Mouse (Mus musculus) urinary bladder, postnatal 14 days (tissue): Measurements from ENCODE around the gene Kcnf1.

Experiments used
- DNase-seq: peaks from one replicate; pipeline ENCODE4 v3.0.0; 2021; ENCODE audit warnings: low spot score

The Kcnf1 gene

GRCm38 (mm10) chr12:17176757-17177092 lies at the start of gene Kcnf1:
Gene Kcnf1, minus strand, starts transcription at chr12:17176888.
- DNase-seq = no peak

- DNase-seq = no peak
Measured at GRCm38 (mm10) chr12:17225012-17225411, 48.3 kb upstream of the Kcnf1 start.

- no peak for DNase-seq
Measured at GRCm38 (mm10) chr12:17223050-17223449, 46.4 kb upstream of the Kcnf1 start.

GRCm38 (mm10) chr12:17221891-17222428 lies 45.3 kb upstream of the Kcnf1 start:
- no peak for DNase-seq

- peak; percentile 37 for DNase-seq
Measured at GRCm38 (mm10) chr12:17220631-17221030, 43.9 kb upstream of the Kcnf1 start.

- DNase-seq = no peak
Measured at GRCm38 (mm10) chr12:17219107-17219506, 42.4 kb upstream of the Kcnf1 start.

GRCm38 (mm10) chr12:17218390-17218789 lies 41.7 kb upstream of the Kcnf1 start:
- no peak for DNase-seq

- no peak for DNase-seq
Measured at GRCm38 (mm10) chr12:17215751-17216150, 39.1 kb upstream of the Kcnf1 start.

GRCm38 (mm10) chr12:17202492-17203322 lies 26.0 kb upstream of the Kcnf1 start:
- no peak for DNase-seq

- DNase-seq = no peak
Measured at GRCm38 (mm10) chr12:17198621-17199020, 21.9 kb upstream of the Kcnf1 start.

- no peak for DNase-seq
Measured at GRCm38 (mm10) chr12:17194140-17194539, 17.5 kb upstream of the Kcnf1 start.

GRCm38 (mm10) chr12:17193311-17193710 lies 16.6 kb upstream of the Kcnf1 start:
- DNase-seq = no peak

GRCm38 (mm10) chr12:17192887-17193286 lies 16.2 kb upstream of the Kcnf1 start:
- DNase-seq = no peak

GRCm38 (mm10) chr12:17184303-17184775 lies 7.7 kb upstream of the Kcnf1 start:
- DNase-seq = peak; percentile 77

GRCm38 (mm10) chr12:17183788-17184187 lies 7.1 kb upstream of the Kcnf1 start:
- DNase-seq = no peak

GRCm38 (mm10) chr12:17176041-17176756 lies 489 bp downstream of the Kcnf1 start:
- peak; percentile 39 for DNase-seq

- DNase-seq = no peak
Measured at GRCm38 (mm10) chr12:17175531-17175951, 1.1 kb downstream of the Kcnf1 start.

GRCm38 (mm10) chr12:17175124-17175523 lies 1.6 kb downstream of the Kcnf1 start:
- no peak for DNase-seq

GRCm38 (mm10) chr12:17174134-17174893 lies 2.4 kb downstream of the Kcnf1 start:
- no peak for DNase-seq

GRCm38 (mm10) chr12:17170406-17170805 lies 6.3 kb downstream of the Kcnf1 start:
- no peak for DNase-seq

- DNase-seq = no peak
Measured at GRCm38 (mm10) chr12:17166116-17166515, 10.6 kb downstream of the Kcnf1 start.

- no peak for DNase-seq
Measured at GRCm38 (mm10) chr12:17163996-17164395, 12.7 kb downstream of the Kcnf1 start.
